Mouse (Mus musculus) stomach, postnatal 0 days (tissue): Measurements from ENCODE around the gene Sumf1.

Experiments used
- CTCF ChIP-seq: IDR thresholded peaks from 2 replicates; pipeline ENCODE4 v1.5.1; 2016; ENCODE audit warnings: antibody characterized with exemption, low read depth, mild to moderate bottlenecking, moderate library complexity
- EP300 ChIP-seq: optimal IDR thresholded peaks from 2 replicates; pipeline ENCODE3; 2016; ENCODE audit warnings: antibody characterized with exemption

- TF ChIP-seq CTCF (no peak), EP300 (no peak)
These were observed 94.1 kb downstream of the Sumf1 start for GRCm38 (mm10) chr6:108091296-108091695.
